Mouse (Mus musculus): ENCODE results near the gene Ttc9c.

Gene Ttc9c

GRCm38 (mm10) chr19:8818801-8819595 lies at the start of gene Ttc9c:
Gene Ttc9c, minus strand, starts transcription at chr19:8819333.
- no peak for TF ChIP-seq GATA4 (IDR thresholded peaks at IDR 0.05; ENCODE audit: insufficient replicate concordance, low read length)

GRCm38 (mm10) chr19:8864265-8864664 lies 45.1 kb upstream of the Ttc9c start:
- TF ChIP-seq GATA4 (IDR thresholded peaks at IDR 0.05; ENCODE audit: insufficient replicate concordance, low read length): no peak

- no peak for TF ChIP-seq GATA4 (IDR thresholded peaks at IDR 0.05; ENCODE audit: insufficient replicate concordance, low read length)
Measured at GRCm38 (mm10) chr19:8859018-8859417, 39.9 kb upstream of the Ttc9c start.

GRCm38 (mm10) chr19:8857689-8858088 lies 38.6 kb upstream of the Ttc9c start:
- TF ChIP-seq GATA4 (IDR thresholded peaks at IDR 0.05; ENCODE audit: insufficient replicate concordance, low read length): no peak

- no peak for TF ChIP-seq GATA4 (IDR thresholded peaks at IDR 0.05; ENCODE audit: insufficient replicate concordance, low read length)
Measured at GRCm38 (mm10) chr19:8853117-8853516, 34.0 kb upstream of the Ttc9c start.

- TF ChIP-seq GATA4 (IDR thresholded peaks at IDR 0.05; ENCODE audit: insufficient replicate concordance, low read length): no peak
Measured at GRCm38 (mm10) chr19:8852236-8852928, 33.2 kb upstream of the Ttc9c start.

GRCm38 (mm10) chr19:8851639-8852038 lies 32.5 kb upstream of the Ttc9c start:
- TF ChIP-seq GATA4 (IDR thresholded peaks at IDR 0.05; ENCODE audit: insufficient replicate concordance, low read length): no peak

- TF ChIP-seq GATA4 (IDR thresholded peaks at IDR 0.05; ENCODE audit: insufficient replicate concordance, low read length): no peak
Measured at GRCm38 (mm10) chr19:8850402-8850901, 31.3 kb upstream of the Ttc9c start, which contains the start of gene Lrrn4cl. Gene Lrrn4cl, plus strand, starts transcription at chr19:8850768.

- TF ChIP-seq GATA4 (IDR thresholded peaks at IDR 0.05; ENCODE audit: insufficient replicate concordance, low read length): no peak
Measured at GRCm38 (mm10) chr19:8848356-8848755, 29.2 kb upstream of the Ttc9c start.

- no peak for TF ChIP-seq GATA4 (IDR thresholded peaks at IDR 0.05; ENCODE audit: insufficient replicate concordance, low read length)
Measured at GRCm38 (mm10) chr19:8844371-8845129, 25.4 kb upstream of the Ttc9c start.

- no peak for TF ChIP-seq GATA4 (IDR thresholded peaks at IDR 0.05; ENCODE audit: insufficient replicate concordance, low read length)
Measured at GRCm38 (mm10) chr19:8842961-8843360, 23.8 kb upstream of the Ttc9c start.

GRCm38 (mm10) chr19:8841012-8841411 lies 21.9 kb upstream of the Ttc9c start:
- no peak for TF ChIP-seq GATA4 (IDR thresholded peaks at IDR 0.05; ENCODE audit: insufficient replicate concordance, low read length)

- TF ChIP-seq GATA4 (IDR thresholded peaks at IDR 0.05; ENCODE audit: insufficient replicate concordance, low read length): no peak
Measured at GRCm38 (mm10) chr19:8839908-8840791, 21.0 kb upstream of the Ttc9c start.

- no peak for TF ChIP-seq GATA4 (IDR thresholded peaks at IDR 0.05; ENCODE audit: insufficient replicate concordance, low read length)
Measured at GRCm38 (mm10) chr19:8839103-8839907, 20.2 kb upstream of the Ttc9c start, which contains the start of gene Gng3. Gene Gng3, minus strand, starts transcription at chr19:8839194.

All from liver, adult (tissue).